8 mouse cellular contexts compared by ENCODE assay signal in genomic region chr15:36979488-36980201, GRCm38 (mm10). TPM values are rescaled to one million over a fixed set of nuclear protein-coding genes. Genes with fewer than 3 reads are reported as not detected.
DNase-seq lines count a peak whose midpoint lies in the region; ATAC-seq and TF ChIP-seq lines count a peak whose summit lies in the region.

No protein-coding gene starts in this region.

- H3K27me3 ChIP-seq in kidney, postnatal 0 days (ENCODE audit: insufficient read depth, low read length): no peaks in the 10 kb centered on the region
- H3K27me3 ChIP-seq in liver, embryonic 12.5 days (replicated peaks): no peaks in the 10 kb centered on the region

- H3K9me3 ChIP-seq in kidney, postnatal 0 days (replicated peaks; ENCODE audit: low read length): no peaks in the 10 kb centered on the region
- no peaks in the 10 kb centered on the region for H3K9me3 ChIP-seq in liver, embryonic 12.5 days (replicated peaks)

- WGBS in kidney, postnatal 0 days: 3% methylated on average over 20 of the region's 20 CpGs
- 8% methylated on average over 20 of the region's 20 CpGs for WGBS in liver, embryonic 12.5 days (ENCODE audit: insufficient replicate concordance)

- peak; percentile 48 for DNase-seq in adrenal gland, adult 2 months
- no peak for DNase-seq in adrenal gland, adult 18-20 months (ENCODE audit: low spot score in 2 of 2)
- DNase-seq in cerebellum, adult 18-20 months: peak; percentile 67 to 68
- peak; percentile 84 for DNase-seq in kidney, postnatal 0 days (ENCODE audit: low spot score)
- peak; percentile 77 for DNase-seq in naive thymus-derived CD4-positive, alpha-beta T cell, adult 2 months (ENCODE audit: low read depth)
- DNase-seq in telencephalon, adult 2 months (ENCODE audit: low read depth, low spot score): peak; percentile 86

- peak overlapping the region; percentile 57 for H3K4me2 ChIP-seq in kidney, postnatal 0 days (ENCODE audit: low read length)
- peak overlapping the region; percentile 67 for H3K4me2 ChIP-seq in liver, embryonic 12.5 days

- H3K4me3 ChIP-seq in kidney, postnatal 0 days (replicated peaks; ENCODE audit: low read depth, low read length): peak overlapping the region; percentile 26
- H3K4me3 ChIP-seq in liver, embryonic 12.5 days: peak overlapping the region; percentile 40

- peak; percentile 74 for TF ChIP-seq CTCF in kidney, postnatal 0 days (IDR thresholded peaks at IDR 0.05; ENCODE audit: low read depth)

- no peak overlapping the region for H3K27ac ChIP-seq in kidney, postnatal 0 days
- no peak overlapping the region for H3K27ac ChIP-seq in liver, embryonic 12.5 days

- 0 out of 2 replicates have a peak, but pooled peaks cover 5% of the 10 kb centered on the region for H3K4me1 ChIP-seq in kidney, postnatal 0 days (replicated peaks; ENCODE audit: insufficient read depth, low read length)
- H3K4me1 ChIP-seq in liver, embryonic 12.5 days: peaks cover 25% of the 10 kb centered on the region

- H3K9ac ChIP-seq in kidney, postnatal 0 days (ENCODE audit: low read depth, low read length): peak overlapping the region; percentile 23; the same call in 1 of the 2 replicates
- peak overlapping the region; percentile 36 for H3K9ac ChIP-seq in liver, embryonic 12.5 days

- ATAC-seq in frontal cortex, adult (ENCODE audit: low TSS enrichment): peak; percentile 77
- ATAC-seq in kidney, postnatal 0 days (replicated peaks; ENCODE audit: low FRiP score, low read depth): peak; percentile 81
- ATAC-seq in liver, embryonic 12.5 days: peak; percentile 75; the same call in 1 of the 2 replicates

- H3K36me3 ChIP-seq in kidney, postnatal 0 days (ENCODE audit: insufficient read depth, low read length): no peaks in the 10 kb centered on the region
- no peaks in the 10 kb centered on the region for H3K36me3 ChIP-seq in liver, embryonic 12.5 days

RNA-seq across cellular contexts. Expression of gene Zfp706, which starts 27.9 kb away (rescaled TPM):
- 100 to 1,000 TPM; 216 to 247 TPM for total RNA-seq in adrenal gland, adult 2 months (2021)
- polyA plus RNA-seq in adrenal gland, adult 2 months (2012; rRNA removed): 26.2 and 46.3 TPM in 2 replicates
- total RNA-seq in adrenal gland, adult 18-20 months (2021): 100 to 1,000 TPM; 188 to 240 TPM
- 509 and 548 TPM in 2 replicates for polyA plus RNA-seq in kidney, postnatal 0 days (2015; fragmentation: Nextera tagmentation; extraction: Ambion mirVana)
- 301 and 318 TPM in 2 replicates for polyA plus RNA-seq in liver, embryonic 12.5 days (2016; fragmentation: Nextera tagmentation; extraction: Ambion mirVana)

Comparison
In these comparisons a context has a peak if more than half of its experiments do, and no peak if none do; other contexts are left out.
1. DNase-seq: peak in adrenal gland, adult 2 months (single experiment), cerebellum, adult 18-20 months (2 of 2), kidney, postnatal 0 days (single experiment), naive thymus-derived CD4-positive, alpha-beta T cell, adult 2 months (single experiment) and telencephalon, adult 2 months (single experiment); none in adrenal gland, adult 18-20 months (0 of 2).
2. Peak in every context shown above with its lines, with median percentiles within 50 percentile points of each other: ATAC-seq.